Mouse (Mus musculus) testis, adult 2 months (tissue): ENCODE data around the gene Ldb2.

Source experiments
- CTCF ChIP-seq: fragments of 200-500 bp; IDR thresholded peaks from 2 replicates; pipeline ENCODE4 v1.5.1; 2012; ENCODE audit warnings: low read depth, mild to moderate bottlenecking, inconsistent platforms, low read length, moderate library complexity; ENCODE audit not compliant: control insufficient read depth, insufficient read depth, insufficient replicate concordance
- POLR2A ChIP-seq: fragments of 200-500 bp; IDR thresholded peaks from 2 replicates; pipeline ENCODE4 v1.6.1; 2012; ENCODE audit warnings: low read depth, mild to moderate bottlenecking, inconsistent platforms, low read length, moderate library complexity; ENCODE audit not compliant: control insufficient read depth

DNA sequence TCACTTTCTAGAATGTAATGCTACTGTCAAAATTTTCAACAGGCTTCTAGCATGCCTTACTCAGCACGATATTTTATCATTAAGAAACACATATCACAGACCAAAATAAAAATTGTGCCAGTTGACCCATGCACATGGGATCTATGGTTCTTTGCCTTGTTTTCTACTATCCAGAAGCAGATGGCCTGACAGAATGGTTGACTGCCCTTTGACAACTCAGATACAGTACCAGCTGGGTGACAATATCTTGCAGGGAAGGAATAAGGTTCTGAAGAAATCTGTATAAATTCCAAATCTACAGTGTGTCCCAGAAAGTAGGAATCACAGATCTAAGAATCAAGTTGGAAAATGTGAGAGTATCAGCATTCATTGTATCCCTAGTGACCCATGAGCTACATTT lies 16.0 kb upstream of the Ldb2 start:
- TF ChIP-seq POLR2A (no peak), CTCF (no peak)
